Mouse (Mus musculus): ENCODE measurements around the gene Gpr6.

Gene Gpr6

DNA sequence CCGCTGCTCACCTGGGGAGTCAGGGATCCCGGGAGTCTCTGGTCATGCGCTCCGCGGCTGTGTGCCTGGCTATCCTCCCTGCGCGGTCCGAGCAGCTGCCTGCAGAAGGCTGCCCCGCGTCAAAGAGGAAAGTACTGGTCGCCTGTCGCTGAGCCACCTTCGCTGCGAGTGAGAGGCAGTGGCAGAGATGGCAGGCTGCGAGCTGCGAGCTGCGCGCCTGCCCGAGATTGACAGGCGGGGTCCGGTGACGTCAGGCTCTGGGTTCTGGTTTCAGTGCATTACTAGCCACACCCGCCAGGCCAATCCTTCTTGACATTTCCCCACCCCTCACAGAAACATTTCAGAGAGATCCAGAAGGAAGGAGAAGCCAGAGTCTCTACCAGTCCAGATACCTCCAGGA is at the start of gene Gpr6:
Gene Gpr6, minus strand, starts transcription at position 170 of the 400 bp plus-strand sequence.
- DNase-seq (ENCODE audit: inconsistent ontology term): no peak

DNA sequence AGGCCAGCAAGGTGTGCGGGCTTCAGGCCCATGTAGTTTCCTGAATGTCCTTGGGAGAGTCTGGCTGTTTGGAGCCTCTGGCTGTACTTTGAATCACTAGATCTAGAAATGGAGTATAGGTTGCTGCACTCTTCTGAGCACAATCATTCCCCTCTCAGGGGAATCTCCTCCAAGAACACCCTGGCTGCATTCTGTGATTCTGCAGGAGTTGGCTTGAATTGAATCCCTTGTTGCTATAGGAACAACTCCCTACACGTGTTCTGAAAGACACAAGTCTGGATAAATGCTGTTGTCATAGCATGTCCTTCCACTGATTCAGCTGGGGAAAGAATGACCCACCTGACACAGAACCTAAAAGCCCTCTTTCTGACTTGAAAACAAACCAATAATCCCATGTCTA is 28.0 kb upstream of the Gpr6 start:
- DNase-seq (ENCODE audit: inconsistent ontology term): no peak

DNA sequence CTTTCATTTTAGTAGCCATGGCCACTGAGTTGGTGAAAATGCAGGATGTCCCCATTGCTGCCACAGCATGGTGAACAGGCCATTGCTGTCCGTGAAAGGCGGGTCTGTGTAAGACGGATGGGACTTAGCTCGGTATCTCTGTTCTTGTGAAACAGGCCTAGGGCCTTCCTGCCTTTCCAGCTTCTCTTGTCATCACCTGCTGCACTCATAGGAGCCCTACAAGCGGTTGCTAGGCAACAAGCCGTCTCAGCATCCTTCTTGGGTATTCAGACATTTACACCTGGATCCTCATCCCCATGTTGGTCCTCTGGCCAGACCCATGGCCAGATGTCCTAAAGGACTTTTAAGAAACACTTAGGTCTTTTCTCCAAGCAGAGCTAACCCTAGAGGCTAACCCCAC is 26.1 kb upstream of the Gpr6 start:
- no peak for DNase-seq (ENCODE audit: inconsistent ontology term)

DNA sequence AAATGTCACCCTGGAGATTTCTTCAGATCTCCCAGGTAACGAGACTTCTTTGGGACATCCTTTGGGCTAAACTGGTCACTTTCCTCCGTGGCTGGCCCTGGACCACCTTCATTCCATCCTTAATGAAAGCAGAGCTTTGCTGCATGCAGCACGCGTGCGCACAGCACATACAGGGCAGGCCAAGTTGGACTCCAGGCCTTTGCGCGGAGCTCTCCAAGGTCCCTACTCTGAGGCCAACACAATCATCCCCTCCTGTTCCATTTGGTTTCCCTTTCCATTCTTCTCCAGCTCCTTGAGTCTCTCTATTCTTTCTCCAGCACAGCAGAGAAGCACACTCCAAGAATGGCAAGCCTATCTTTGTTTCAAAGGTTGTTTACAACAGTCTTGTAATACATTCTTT is 16.8 kb upstream of the Gpr6 start:
- no peak for DNase-seq (ENCODE audit: inconsistent ontology term)

DNA sequence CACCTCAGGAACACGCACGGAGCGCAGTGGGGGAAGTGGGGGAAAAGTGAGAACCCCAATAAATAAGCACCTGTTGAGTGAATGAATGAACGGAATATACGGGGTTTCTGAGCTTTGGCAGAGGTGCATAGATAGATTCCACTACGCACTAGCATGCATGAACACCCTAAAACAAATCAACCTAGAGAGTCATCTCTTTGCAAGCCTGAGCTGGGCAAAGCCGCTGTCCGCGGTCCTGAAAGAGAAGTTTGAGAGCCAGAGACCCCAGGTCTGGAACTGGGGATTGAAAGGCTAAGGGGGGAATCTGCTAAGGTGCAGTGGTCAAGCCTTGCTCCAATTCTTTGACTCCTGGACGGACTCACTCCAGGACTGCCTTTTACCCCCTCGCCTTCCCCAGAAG is 389 bp downstream of the Gpr6 start:
- DNase-seq (ENCODE audit: inconsistent ontology term): peak; percentile 64

DNA sequence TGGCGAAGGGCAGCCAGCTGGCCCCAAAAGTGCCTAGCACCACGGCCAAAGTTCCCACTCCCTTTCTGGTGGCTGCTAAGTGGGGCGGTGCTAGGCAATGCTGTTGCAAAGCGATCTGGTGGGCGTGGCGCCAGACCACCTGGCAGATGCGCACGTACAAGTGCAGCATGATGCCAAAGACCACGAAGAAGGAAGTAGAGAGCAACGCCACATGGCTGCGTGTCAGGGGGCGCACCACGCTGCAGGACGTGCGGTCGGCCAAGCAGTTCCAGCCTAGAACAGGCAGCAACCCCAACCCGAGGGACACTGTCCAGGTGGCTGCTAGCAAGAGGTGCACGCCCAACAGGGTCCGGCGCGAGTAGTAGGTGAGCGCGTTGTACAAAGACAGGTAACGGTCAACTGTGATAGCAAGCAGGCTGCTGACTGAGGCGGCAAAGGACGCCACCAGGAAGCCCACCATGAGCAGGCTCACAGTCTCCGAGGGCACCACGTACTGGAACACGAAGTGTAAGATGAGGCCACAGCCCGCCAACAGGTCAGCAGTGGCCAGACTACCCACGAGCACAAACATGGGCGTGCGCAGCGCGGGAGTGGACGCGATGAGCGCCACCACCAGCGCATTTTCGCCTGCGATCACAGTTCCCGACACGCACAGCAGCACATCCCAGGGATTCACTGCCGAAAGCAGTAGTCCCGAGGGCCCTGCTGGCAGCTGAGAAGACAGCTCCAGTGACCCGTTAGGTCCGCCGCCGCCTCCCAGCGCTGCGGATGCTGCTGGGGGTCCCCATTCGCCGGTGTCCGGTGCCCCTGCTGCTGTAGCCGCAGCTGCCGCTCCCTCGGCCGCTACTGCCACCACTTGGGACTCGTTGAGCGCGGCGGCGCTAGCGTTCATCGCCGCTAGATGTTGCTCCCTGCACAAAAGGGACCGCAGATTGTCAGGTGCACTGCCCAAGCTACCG is 1.1 kb downstream of the Gpr6 start:
- no peak for DNase-seq (ENCODE audit: inconsistent ontology term)

DNA sequence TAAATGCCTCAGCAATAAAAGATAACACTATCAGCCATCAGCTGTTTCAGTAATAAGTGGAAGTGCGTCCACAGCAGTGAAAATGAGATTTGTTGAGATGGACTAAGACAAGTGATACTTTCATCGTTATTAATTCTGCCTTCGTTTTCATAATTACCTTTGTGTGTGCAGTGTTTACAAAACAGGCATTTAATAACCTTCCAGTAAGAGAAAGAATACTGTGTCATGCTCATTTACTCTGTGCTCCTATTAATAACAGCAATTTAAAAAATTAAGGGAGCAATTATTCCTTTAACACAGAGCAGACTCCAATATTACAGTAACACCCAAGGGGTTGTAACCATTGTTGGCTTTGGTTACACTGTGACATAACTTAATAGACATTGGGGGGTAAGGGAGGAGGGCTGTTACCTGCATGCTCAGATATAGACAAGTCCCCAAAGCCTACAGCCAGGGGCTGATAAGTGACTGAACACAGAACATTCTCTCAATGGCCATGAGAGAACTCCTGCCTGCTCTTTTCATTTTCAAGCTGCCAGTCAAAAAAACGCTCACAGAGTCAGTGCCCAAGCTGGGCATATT is 11.7 kb downstream of the Gpr6 start:
- no peak for DNase-seq (ENCODE audit: inconsistent ontology term)

DNA sequence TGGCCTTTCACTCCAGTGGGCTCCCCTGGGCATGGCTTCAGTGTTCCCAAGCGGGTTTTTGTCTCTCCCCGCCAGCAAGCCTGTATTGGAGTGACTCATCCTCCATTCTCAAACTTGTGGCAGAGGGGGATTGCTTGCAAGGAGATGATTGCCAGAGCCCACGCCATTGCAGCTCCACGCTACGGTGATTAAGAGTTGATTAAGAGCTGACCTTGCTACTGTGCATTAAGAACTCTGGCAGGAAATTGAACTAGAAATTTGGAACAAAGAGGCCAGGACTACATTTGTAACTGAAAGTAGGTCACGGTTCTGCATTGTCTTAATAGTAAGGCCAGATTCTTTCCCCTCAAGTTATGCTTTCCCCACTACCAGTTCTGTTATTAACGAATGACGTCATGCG is 16.5 kb downstream of the Gpr6 start:
- DNase-seq (ENCODE audit: inconsistent ontology term): peak; percentile 82

DNA sequence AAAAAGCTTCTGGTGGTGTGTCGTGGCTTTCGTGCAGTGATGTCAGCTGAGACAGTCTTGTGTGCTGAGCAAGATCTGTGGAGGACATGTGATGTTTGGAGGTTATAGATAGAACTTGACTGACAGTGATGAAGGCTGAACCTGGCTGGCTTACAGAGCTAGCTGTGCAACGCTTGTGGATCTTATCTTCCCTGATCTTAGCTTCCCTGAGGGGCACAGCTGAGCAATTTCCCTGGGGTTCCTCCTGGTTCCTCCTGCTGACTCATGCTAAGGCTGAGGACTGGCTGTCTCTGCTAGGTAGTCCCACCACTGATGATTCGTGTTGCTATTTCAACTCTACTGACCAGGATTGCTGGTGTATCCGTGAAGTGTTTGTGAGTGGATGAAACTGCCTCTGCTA is 18.1 kb downstream of the Gpr6 start:
- no peak for DNase-seq (ENCODE audit: inconsistent ontology term)

DNA sequence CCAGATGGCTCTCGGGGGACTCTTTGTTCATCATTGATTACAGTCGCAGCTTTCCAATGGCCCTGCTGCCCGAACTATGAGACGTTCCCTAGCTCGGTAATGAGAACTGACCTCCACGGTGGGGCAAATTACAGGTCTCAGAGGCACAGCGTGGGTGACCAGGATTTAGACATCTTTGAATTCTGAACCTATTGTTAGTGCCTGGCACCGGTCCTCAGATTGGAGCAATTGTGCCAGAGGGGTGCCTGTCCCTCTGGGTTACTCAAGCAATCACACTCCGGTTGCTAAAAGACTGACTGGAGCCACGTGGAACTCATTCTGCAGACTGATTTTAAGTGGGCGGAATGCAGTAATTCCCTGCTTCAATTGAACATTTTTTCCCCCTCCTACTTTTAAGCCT is 29.8 kb downstream of the Gpr6 start:
- peak; percentile 34 for DNase-seq (ENCODE audit: inconsistent ontology term)

DNA sequence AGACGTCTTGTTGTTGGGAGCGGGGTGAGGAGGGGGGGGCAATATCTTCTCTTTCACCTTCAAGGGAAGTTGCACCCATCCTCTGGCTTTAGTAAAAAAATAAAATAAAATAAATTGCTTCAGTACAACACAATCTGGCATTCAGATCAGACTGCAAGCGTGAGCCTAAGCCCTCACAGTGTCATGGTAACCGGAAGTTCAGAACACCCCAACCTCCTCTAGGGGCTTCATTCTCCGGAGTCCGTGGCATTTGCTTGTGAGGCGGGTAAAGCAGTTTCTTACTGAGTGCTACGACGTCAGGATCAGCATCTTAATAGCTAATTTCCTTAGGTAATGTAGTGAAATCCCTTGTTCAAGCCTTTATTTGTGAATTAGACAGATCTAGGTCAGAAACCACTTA is 30.6 kb downstream of the Gpr6 start:
- DNase-seq (ENCODE audit: inconsistent ontology term): no peak

DNA sequence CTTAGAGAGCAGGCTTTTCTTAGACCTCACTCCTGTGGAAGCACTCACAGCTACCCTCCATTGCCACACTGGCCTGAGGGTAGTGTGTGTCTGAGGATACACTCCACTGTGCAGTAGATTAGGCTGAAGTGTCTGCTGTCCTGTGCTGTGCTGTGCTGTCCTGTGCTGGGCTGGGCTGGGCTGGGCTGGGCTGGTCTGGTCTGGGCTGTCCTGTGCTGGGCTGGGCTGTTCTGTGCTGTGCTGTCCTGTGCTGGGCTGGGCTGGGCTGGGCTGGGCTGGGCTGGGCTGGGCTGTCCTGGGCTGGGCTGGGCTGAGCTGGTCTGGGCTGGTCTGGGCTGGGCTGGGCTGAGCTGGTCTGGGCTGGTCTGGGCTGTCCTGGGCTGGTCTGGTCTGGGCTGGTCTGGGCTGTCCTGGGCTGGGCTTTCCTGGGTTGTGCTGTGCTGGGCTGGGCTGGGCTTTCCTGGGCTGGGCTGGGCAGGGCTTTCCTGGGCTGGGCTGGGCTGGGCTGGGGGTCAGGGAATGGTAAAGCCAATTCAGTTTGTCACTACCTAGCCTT is 31.5 kb downstream of the Gpr6 start:
- no peak for DNase-seq (ENCODE audit: inconsistent ontology term)

DNA sequence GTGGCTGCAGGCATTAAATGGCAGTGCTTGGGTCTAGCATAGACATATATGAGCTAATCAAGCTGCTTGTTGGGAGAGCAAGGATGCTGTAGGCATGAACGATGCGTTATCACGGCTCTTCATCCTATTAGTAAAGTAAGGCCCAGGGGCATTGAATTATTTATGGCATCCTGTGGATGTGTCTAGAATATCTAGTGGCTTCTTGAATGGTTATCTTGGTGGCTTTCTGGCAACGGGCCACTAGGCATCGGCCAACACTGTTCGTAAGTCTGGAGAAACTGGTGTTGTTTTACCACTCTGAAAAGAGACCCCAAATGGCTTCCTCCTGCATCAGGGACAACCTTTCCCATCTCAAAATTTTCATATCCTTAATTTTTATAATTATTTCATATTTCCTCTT is 33.6 kb downstream of the Gpr6 start:
- no peak for DNase-seq (ENCODE audit: inconsistent ontology term)

DNA sequence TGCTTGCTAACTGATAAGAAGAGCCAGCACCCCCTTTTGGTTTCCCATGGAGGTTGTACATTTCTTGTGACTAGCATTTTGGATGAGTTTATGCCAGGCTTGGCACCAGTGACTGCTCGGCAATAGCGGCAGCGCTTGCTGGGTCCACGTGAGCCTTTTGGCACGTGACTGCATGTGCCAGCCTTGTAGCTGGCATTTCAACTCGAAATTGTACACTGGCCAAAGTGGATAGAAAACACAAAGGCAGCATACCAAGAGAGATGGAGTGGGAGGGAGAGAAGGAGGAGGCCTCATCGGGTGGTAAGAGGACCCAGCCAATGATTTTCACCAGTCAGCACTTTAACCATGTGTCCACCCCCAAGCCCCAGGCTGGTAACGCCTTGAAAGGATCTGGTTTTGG is 34.4 kb downstream of the Gpr6 start:
- DNase-seq (ENCODE audit: inconsistent ontology term): peak; percentile 67

DNA sequence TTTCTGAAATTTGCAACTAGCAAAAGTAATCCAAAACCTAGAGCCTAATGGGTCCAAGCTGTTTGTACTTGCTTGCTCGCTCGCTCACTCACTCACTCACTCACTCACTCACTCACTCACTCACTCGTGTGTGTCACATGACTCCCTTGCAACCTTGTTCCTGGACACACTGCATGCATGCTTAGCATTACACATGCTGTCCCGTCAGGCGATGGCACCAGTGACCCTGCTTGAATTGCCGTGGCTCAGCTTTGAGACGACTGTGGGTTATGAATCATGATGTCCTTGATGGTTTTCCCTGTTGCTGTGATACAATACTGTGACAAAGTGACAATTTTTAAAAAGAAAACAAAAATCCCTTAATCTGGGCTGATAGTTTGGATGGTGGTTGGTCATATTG is 39.3 kb downstream of the Gpr6 start:
- no peak for DNase-seq (ENCODE audit: inconsistent ontology term)

DNA sequence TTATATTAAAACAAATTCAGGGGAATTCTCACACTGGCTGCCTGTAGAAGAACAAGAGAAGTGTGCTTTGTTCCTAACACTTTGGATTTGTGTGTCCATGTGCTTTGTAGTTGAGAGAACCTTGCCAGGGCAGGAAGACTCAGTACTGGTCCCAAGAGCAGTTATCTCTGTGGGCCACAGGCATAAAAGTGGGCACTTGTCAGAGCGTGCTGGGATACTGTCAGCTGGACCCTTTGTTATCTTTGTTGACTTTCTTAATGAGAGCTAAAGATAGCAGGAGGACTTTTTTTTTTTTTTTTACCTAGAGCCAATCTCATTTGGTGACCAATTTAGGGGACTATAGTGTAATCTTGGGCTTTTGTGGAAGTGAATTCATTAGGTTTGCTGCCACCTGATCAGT is 47.2 kb downstream of the Gpr6 start:
- DNase-seq (ENCODE audit: inconsistent ontology term): no peak

DNA sequence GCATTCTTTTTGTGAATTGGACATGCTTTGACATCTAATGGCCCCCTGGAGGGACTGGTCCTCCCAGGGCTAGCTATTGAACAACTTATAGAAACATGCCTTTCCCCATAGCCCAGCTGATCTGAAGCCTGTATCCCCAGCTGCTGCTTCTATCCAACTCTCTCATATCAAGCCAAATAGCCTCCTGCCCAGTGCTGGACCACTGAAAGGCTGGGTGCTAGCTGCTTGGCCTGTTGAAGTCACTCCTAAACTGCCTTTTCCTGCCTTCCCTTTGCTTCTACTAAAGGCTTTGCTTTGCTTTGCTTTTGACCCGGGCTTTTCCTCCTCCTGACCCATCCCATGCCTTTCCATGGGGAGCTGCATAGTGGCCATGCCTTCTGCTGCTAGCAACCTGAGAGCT is 47.7 kb downstream of the Gpr6 start:
- DNase-seq (ENCODE audit: inconsistent ontology term): no peak

DNA sequence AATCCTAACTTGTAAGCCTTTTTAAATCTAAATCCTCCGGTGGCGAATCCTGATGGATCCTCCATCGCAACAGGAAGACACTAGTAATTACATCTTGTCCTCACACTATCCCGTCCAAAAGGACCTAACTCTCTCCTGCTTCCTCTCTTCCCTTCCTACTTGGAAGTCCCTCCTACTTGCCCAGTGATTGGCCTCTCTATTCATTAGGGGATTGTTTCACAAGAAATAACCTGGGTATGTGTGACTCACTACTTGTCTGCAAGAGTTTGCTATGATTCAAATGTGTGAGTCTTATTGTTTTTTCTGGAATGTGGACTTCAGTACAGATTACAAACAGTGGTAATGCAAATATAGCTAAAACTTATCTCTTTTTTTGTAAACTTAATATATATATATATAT is 49.9 kb downstream of the Gpr6 start:
- DNase-seq (ENCODE audit: inconsistent ontology term): peak; percentile 5
